Mouse (Mus musculus) right cerebral cortex, postnatal 36 days (tissue): ENCODE data around the gene Dusp27.

Source experiments
- DNase-seq, 2 experiments: peaks; one replicate each; pipeline ENCODE4 v3.0.0; 2022; ENCODE audit warnings: low spot score in 2 of 2, mixed read lengths in 1 of 2

The Dusp27 gene

DNA sequence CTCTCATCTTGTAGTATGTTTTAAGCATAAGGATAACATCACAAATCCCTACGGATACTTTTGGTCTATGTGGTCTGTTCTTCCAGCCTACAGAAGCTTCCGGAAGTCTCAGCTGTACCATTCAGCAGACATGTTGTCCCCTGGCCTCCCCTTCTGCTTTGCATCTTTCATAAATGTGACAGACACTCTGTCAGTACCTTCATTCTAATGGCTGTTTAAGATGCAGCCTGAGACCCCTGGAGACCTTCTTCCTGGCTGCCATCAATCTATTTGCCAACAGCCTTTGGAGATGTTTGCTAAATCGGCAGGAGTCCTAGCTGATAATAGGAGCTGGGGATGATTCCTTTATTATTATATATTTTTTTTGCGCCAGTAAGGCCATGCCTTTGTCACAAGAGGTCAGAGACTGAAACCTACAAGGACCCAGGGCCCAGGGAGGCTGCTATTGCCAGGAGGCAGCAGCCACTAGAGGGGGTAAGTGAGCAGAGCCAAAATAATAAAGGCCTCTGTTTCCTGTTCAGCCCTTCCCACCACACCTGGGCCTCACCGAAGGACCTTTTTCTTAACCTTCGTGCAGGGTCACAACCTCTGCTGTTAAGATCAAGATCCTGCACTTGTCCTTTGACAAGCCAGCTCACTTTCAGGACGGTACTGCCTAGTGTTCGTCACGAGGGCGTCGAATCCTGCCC lies 24.7 kb downstream of the Dusp27 start:
- DNase-seq = no peak

DNA sequence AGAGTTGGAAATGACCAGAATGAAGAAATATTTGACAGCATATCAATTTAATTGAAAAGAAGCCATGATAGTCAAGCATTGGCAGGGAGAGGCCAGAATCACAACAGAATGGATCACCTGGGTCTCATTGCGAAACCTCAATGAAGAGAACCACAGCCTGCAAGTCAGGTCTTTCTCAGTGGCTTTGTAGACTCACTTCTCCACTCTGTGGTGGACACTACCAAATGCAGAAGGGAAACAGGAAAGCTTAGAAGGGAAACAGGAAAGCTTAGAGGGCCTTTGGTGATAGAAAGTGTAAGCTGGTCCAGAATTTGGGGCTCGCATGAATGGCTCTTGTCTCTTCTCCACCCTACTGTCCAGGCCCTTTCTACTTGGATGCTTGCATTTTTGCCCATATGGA lies 29.6 kb downstream of the Dusp27 start:
- DNase-seq = no peak

DNA sequence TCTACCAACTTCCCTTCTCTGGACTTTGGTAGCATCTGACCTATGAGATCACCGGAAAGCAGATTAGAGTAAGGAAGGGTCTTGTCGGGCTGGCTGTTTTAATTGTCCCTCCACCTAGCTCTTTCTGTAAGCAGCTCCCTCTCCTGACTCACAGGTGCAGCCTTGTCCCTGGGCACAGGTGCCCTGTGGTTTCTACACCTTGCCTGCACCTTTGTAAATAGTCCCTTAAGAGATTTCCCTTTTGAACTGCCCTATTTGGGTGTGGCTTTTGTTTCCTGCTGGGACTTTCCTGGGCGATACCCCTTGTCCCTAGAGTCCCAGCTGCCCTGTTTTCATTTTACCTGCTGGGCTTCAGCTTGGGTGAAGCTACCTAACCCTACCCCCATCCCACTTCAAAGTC lies 33.3 kb downstream of the Dusp27 start:
- no peak for DNase-seq

DNA sequence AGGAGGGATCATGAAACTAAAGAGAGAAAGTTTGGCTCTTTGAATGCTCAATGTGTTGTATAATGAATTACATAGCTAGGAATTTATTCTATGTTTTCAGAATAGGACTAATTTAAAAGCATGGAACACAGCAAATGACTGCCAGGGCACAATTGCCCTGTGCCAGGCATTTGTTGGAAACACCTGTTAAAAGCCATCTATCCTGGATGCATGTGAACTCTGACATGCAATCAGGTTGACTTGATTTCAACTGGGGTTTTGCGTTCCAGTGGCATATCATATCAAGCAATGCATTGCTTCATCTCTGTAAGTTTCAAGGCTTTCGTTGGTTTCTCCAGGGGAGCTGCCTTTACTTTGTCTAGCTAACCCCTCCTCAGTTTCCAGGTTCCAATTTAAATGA lies 37.4 kb downstream of the Dusp27 start:
- no peak for DNase-seq

DNA sequence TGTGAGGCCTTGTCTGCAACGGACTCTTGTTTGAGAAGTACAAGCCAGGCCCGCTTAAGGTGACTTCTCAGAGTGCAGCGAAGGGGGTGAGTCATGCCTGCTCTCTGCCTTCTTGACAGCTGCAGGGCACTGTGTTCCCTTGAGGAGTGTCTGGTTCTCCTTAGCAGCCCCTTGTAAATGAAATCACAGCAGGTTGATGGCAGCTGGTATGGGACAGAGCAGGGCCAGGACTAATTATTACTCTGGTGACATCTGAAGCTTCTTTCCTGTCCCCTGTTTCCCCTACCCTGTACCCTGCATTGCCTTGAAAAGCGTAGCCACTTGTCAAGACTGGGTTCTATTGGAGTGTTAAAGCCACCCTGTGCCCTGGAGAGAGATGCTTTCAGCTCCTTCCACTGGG lies 38.0 kb downstream of the Dusp27 start:
- no peak for DNase-seq

DNA sequence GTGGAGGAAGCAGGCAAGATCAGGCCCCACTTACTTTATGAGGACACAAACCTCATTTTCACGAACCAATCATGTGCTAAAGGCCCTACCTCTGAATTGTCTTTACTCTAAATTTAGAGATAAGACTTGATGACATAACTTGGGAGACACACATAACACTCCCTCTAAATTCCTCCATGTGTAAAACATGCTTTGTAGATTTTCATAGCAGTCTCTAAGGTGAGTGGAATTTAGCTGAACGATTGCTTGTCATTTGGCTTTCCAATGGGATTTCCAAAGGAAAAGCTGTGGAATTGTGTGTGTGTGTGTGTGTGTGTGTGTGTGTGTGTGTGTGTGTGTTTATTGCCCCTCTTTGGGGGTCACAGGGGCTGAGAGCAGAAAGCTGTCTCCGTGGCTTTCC lies 38.4 kb downstream of the Dusp27 start:
- no peak for DNase-seq

DNA sequence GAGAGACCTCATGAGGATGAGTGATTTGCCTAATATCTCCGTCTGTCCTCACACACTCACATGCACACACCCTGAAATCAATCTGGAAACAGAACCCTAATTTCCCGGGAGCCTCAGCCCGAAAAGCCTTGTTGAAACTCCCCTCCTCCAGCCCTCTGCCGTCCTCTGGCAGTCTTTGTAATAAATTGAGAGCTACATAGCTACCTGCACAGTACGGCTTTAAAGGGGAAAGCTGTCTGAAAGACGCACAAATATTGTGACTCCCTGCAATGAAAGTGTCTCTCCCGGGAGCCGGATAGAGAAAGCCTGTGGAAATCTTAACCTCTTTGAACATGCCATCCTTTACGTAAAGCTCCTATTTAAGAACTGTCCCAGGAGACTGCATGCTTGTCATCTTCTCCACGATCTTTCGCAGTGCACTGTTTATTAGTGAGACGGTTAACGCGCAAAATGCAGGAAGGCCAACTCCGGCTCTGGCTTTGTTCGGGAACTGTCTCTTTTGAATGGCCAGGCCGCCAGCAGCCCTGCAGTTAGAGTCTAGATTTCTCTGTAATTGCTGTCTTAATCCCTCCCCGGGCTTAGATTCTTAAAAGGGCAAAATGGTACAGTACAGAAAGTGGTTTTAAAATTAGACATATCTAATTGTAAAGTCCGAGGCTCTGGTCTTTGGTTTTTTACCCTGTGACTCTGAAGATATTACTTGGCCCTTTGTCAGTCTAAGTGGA lies 39.1 kb downstream of the Dusp27 start:
- no peak for DNase-seq

DNA sequence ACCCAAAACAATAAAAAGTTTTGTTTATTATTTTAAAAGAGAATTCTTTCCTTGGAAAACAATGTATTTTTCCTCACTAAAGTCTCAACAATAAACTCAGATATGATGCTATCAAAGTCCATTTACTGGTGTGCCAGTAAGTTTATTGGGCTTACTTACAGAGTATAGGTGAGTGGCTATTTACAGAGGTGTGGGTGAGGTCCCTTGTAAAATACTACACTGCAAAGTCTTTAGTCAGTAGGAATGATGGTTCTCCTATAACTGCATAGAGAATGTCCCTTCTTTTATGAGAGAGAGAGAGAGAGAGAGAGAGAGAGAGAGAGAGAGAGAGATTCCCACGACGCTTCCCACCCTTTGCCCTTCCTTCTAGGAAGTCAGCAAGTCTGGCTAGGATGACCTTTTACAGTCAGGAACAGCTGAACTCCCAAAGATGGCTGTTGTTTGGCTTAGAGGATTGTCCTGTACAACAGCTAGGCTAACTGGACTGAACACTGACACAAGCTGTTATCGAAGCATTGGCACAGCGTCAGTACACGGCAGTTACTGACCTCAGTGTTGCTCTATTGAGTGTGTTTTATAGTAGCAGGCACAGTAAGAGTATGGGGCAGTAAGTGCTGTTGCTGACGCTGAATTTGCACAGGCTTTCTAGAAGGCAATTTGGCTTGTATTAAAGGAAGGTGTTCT lies 50.5 kb downstream of the Dusp27 start:
- no peak for DNase-seq

DNA sequence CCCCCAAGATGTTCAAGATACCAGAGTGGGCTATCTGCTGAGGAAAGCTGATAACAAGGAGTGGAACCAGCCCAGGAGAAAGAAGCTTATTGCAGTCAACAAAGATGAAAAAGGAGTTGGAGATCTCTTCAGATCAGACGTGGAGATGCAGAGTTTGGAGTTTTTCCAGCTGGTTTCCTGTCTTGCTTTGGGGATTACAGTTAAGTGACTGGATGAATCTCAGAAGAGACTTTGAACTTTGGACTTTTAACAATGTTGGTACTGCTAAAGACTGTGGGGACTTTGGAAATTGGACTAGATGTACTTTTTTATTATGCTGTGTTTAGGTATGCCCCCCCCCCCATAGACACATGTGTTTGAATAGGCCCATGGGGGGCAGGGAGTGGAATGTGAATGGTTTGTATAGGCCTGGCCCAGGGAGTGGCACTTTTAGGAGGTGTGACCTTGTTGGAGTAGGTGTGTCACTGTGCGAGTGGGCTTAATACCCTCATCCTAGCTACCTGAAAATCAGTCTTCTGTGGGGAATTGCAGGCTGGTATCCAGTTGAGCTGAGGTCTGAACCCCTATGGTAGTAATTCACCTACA lies 59.8 kb downstream of the Dusp27 start:
- DNase-seq = no peak

DNA sequence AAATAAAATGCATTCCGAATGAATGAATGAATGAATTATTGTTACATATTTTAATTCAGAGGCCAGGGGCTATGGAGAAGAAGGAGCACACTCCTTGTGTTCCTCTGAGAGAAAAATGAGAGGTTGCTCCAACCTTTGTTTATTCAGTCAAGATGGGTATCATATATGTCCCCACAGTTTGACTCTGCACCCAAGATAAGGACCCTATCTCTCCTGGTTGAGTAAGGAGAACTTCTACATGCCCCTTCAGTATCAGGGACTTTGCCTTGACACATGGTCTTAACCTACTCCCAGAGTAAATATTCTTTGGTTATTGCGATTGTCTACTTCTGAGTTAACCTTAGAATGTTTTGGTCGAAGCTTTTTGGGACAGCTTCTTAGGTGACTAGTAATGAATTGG lies 63.9 kb downstream of the Dusp27 start:
- no peak for DNase-seq

DNA sequence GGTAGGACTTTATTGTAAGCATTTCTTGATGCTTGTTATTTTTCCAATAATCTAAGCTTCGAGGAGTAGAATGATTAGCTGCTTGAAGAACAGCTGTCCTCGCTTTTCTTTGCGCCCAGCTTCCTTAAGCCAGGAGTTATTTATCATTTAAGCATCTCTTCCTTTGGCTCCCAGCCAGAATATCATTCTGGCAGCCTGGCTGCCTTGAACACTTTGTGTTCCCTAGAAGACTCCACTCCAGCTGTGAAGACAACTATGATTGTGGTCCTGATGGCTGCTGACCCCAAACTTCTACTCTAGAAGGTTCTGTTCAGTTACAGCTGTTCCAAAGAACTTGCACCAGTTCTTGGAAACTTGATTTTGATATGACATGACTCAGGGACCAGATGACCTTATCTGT lies 66.2 kb downstream of the Dusp27 start:
- DNase-seq = no peak

DNA sequence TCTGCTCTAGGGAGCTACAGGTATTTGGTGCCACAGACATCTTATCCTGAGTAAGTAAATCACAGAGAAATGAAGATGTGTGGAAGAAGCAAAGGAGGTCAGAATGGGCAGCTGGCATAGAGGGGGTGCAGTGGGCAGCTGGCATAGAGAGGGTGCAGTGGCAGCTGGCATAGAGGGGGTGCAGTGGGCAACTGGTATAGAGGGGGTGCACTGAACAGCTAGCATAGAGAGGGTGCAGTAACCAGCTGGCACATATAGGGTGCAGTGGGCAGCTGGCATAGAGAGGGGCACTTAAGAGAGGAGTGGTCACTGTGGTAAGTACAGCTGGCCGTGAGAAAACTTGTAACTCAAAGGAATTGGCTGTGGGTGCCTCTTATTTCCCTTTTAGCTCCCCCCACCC lies 67.3 kb downstream of the Dusp27 start:
- DNase-seq = no peak

DNA sequence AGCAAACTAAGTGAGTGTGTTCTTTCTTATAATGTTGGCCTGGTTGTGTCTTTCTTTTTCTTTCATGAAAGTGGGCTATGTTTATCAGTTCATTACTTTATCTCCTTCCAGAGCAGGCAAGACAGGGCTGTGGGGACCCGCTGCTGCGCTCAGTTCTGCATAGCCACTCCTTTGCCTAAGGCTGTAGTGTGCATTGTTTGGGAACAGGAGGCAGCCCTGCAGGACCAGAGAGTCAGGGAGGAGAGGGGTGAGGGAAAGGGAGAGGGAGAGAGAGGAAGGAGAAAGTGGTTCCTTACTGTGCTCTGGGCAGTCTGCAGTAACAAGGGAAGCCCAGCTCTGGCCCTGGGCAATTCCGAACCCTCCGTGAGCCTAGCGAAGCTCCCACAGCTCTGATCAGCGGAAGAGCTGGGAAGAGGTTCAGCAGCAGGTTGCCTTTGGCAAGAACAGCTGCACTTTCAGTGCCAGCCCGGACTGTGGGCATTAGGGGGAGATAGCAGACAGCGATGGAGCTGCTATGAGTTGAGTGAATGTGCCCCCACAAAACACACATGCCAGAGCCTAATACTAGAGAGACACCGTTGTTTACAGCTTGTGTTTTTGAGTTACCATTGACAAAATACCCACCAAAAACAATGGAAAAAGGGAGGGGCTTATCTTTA lies 71.5 kb downstream of the Dusp27 start:
- no peak for DNase-seq

DNA sequence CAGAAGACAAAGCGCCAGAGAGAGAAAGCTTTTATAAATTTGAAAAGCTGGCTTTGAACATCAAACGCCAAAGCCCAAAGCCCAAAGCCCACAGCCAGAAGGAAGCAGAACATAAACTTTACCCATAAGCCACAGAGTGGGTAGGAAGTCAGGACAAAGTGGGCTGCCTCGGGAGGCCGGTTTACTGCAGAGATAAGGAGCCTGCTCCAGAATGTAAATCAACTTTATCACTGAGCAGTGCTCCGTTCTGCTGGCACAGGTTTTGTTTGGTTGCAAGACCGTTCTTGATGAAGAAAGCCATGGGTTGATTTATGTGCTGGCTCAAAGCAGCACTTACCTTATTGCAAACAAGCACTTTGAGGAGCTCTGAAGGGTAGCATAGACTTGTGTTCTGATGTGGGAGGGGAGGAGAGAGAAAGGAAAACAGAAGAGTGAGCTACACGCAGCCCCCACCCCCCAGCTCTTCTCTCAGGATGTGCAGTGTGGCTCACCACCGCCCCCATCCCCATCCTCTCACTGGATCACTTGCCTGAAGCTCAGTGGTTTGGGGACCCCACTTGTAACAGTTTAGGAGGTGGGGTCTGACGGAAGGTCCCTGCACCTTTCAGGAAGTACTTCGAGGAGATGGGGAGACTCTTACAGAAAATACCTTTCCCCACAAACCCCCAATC lies 74.3 kb downstream of the Dusp27 start:
- DNase-seq = no peak

DNA sequence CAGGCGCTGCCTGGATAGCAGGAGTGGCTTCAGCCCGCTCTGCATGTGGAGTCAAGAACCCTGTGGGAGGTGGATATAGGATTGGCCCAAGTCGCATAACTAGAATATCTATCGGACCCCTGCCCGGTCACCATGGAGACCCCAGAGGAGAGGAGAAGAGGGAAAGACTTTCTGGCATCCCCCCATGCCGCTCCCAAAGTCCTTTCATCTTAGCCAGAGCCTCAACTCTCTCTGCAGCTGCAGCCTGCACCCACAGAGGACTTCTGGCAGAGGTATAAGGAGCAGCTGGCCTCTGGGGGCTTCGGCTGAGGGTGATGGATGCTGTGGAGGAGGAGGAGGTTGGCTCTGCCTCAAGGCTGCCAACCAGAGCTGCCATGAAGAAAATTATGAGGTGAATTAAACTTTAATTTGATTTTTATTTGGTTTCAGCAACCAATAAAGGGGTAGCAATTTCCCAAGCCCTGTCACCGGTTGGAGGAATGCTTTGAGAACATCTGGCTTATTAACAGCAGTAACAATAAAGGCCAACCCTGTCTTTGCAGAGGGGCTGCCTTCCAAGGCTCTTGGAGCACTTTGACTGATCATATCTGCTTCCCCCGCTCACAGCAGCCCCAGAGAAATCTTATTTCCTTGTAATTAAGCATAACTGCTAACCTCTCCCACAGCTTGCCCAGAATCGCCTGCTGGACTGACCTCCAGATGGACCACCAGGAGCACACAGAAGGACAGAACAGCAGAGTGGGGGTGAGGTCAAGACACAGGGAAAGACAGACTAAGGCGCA lies 78.5 kb downstream of the Dusp27 start:
- DNase-seq = no peak

DNA sequence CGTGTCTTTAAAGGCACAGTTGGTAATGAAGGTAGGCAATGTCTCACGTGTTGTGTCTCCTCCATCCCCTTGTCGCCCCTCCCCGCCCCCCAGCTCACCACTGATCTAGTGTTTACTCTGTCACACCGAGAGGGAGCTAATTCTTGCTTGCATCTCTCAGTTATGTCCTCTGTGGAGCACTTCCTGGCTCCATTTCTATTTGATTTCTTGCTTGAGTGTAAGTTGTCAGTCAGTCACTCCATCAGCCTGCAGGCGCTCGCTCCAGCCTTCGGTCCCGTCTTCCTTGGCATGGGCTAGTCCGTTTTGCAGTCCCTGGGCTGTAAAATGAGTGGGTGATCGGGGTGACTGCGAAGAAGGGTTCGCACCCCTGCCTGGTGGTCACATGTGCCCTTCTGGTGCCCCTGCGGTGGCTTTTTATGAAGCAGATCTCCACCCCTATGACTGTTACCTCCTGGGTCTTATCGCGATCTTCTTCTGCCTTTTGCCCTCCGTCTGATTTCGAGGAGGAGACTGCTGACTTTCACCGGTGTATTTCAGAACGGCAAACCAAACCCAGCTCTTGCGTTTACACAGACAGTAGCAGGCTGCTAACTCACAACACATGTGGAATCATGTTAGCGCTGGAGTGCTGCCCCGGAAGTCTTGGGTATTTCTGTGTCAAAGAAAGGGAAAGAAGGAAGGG lies 79.4 kb downstream of the Dusp27 start:
- no peak for DNase-seq
